Mouse (Mus musculus) ES-Bruce4 (cell line): ENCODE measurements around the gene Slc28a3.

Experiments
- CTCF ChIP-seq: IDR thresholded peaks from one replicate; pipeline ENCODE4 v1.8.1; 2011; ENCODE audit warnings: low read depth, low read length
- POLR2A ChIP-seq: IDR thresholded peaks from one replicate; pipeline ENCODE4 v1.8.1; 2011; ENCODE audit warnings: low read length; ENCODE audit not compliant: insufficient read depth

DNA sequence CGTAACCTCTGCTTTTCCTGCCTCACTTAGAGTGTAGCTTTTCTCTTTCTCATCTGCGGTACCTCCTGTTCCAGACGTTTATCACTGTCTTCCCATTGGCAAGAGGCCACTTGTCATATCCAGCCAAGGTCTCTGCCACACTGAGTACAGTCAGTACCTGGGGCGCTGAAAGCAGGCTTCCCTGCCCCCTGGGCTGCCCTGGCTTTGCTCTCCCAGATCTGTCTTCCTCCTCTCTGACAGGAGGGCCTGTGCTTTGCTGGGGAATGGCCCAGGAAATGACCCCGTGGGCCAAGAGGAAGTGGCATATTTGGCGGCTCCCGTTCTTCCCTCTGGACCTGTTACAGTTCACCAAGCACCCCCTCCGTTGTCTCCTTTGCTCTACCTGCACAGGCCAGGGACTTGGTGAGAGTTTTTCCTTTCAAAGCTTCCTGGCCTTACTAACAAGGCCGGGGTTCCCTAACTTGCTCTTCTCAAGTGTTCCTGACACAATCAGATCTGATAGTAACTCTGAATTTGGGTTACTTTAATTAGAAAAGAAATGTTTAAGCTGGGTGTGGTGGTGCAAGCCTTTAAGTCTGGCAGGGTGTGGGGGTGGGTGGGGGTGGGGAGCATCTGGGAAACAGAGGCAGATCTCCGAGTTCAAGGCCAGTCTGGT is 9.3 kb downstream of the Slc28a3 start:
- TF ChIP-seq POLR2A (no peak), CTCF (no peak)
